Mouse (Mus musculus): Measurements from ENCODE around the gene Hmgb1.
A peak's percentile ranks its signal among the peaks of the same experiment; 100 is the strongest.

DNA sequence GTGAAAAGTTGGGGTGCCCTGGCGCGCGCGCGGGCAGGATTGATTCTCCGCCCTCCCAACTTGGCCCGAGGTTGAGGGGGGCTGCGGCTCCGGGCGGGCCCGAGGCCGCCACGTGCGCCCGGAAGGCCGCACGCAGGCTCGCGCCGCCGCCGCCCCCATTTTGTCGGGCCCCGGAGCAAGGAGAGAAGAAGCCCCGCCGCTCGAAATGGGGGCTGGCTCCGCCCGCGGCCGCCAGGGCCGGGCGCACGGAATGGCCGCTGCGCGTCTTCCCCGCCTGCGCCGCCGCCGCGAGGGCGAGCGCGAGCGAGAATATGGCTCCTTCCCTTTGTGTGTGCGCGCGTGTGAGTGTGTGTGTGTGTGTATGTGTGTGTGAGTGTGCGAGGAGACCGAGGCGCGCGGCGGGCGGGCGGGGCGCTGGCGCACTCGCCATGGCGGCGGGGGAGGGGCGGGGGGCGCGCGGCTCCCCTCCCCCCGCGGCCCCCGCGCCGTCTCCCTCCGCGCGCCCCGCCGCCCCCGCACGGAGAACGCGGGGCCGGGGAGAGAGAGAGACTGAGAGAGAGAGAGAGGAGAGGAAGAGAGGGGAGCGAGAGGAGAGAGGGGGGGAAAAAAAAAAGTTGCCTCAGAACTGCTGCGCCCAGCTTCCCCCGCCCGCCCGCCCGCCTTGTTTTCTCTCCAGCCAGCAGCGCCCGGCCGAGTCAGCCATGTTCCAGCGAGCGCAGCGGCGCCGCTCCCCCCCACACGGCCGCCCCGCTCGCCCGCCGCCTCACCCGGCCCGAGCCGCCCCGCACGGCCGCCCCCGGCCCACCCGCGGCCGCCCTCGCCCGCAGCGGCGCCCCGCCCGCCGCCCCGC is 132.5 kb downstream of the Hmgb1 start:
- no peak; the same call in 1 of the 2 replicates for TF ChIP-seq CTCF (IDR thresholded peaks at IDR 0.05; ENCODE audit: borderline replicate concordance, control insufficient read depth, extremely low read depth, insufficient read depth, low read length, poor library complexity)
- TF ChIP-seq POLR2A (IDR thresholded peaks at IDR 0.05; ENCODE audit: control insufficient read depth, extremely low read depth, insufficient read depth, low read length, poor library complexity): peak; percentile 69

Data from thymus, adult 2 months (tissue).